12 mouse cellular contexts compared by ENCODE assay signal in genomic region chr2:129955260-129955691, GRCm38 (mm10). TPM values are rescaled to one million over a fixed set of nuclear protein-coding genes. Genes with fewer than 3 reads are reported as not detected.
DNase-seq lines count a peak whose midpoint lies in the region; ATAC-seq and TF ChIP-seq lines count a peak whose summit lies in the region.
"Had no signal": no experiment of that assay in that cellular context is flagged by ENCODE, and none has a peak within 500 bp of the region (broad histone marks: within the 10 kb centered on the region; RNA-seq: fewer than 3 reads in every experiment).

No protein-coding gene starts in this region.

- H3K4me1 ChIP-seq in kidney, embryonic 14.5 days (ENCODE audit: control insufficient read depth, insufficient read depth, low read length), result no peaks in the 10 kb centered on the region
- H3K4me1 ChIP-seq in heart, embryonic 15.5 days (replicated peaks), result peaks cover 17% of the 10 kb centered on the region

- intact Hi-C loops in gastrocnemius, adult 2 months (cut with DNase I), result no loop called here

- H3K9me3 ChIP-seq in kidney, embryonic 14.5 days (ENCODE audit: control insufficient read depth, low read length), result no peaks in the 10 kb centered on the region
- H3K9me3 ChIP-seq in heart, embryonic 15.5 days (replicated peaks), result no peaks in the 10 kb centered on the region

- WGBS in kidney, embryonic 14.5 days, result 35% methylated on average over 8 of the region's 8 CpGs
- WGBS in heart, embryonic 15.5 days, result 18% methylated on average over 8 of the region's 8 CpGs

- H3K27me3 ChIP-seq in kidney, embryonic 14.5 days (ENCODE audit: control insufficient read depth, insufficient read depth, low read length), result no peaks in the 10 kb centered on the region
- no peaks in the 10 kb centered on the region for H3K27me3 ChIP-seq in heart, embryonic 15.5 days

- no peak overlapping the region for H3K27ac ChIP-seq in kidney, embryonic 14.5 days (ENCODE audit: low read depth, low read length)
- peak overlapping the region; percentile 51 for H3K27ac ChIP-seq in heart, embryonic 15.5 days
- H3K27ac ChIP-seq in gastrocnemius, adult 2 months, result no peak overlapping the region
- H3K27ac ChIP-seq: macrophage had no signal

- H3K9ac ChIP-seq in kidney, embryonic 14.5 days (ENCODE audit: low read depth, low read length), result no peak overlapping the region
- H3K9ac ChIP-seq in heart, embryonic 15.5 days, result no peak overlapping the region

- ATAC-seq in kidney, embryonic 14.5 days (ENCODE audit: low FRiP score, low TSS enrichment), result peak; percentile 84
- ATAC-seq in heart, embryonic 15.5 days (replicated peaks; ENCODE audit: insufficient number of reproducible peaks, insufficient read depth, low FRiP score, low read depth), result no peak
- no peak for ATAC-seq in activated CD4-positive, CD25-positive, alpha-beta regulatory T cell, adult 4 months

- no peak overlapping the region for H3K4me3 ChIP-seq in kidney, embryonic 14.5 days (ENCODE audit: low read length)
- no peak overlapping the region for H3K4me3 ChIP-seq in heart, embryonic 15.5 days
- H3K4me3 ChIP-seq in gastrocnemius, adult 2 months, result no peak overlapping the region
- H3K4me3 ChIP-seq: erythroblast, embryonic 14.5 days had no signal

- no peak for DNase-seq in kidney, adult 9 months
- peak; percentile 5 for DNase-seq in ZHBTc4 (ENCODE audit: low read depth, low spot score)
- DNase-seq in adrenal gland, postnatal 10 days, result peak; percentile 52
- DNase-seq in gastrocnemius, adult 2 months, result no peak
- DNase-seq: cerebellum, adult 18-20 months; left cerebral cortex, postnatal 4 days; thymus, postnatal 4 days had no signal

- no peak for TF ChIP-seq CTCF in gastrocnemius, adult 2 months (IDR thresholded peaks at IDR 0.05)

- no peaks in the 10 kb centered on the region for H3K36me3 ChIP-seq in kidney, embryonic 14.5 days (ENCODE audit: control insufficient read depth, insufficient read depth, low read length)
- H3K36me3 ChIP-seq in heart, embryonic 15.5 days, result no peaks in the 10 kb centered on the region

- H3K4me2 ChIP-seq in kidney, embryonic 14.5 days (replicated peaks; ENCODE audit: low read depth, low read length), result no peak overlapping the region
- peak overlapping the region; percentile 8; the same call in 1 of the 2 replicates for H3K4me2 ChIP-seq in heart, embryonic 15.5 days

RNA-seq across cellular contexts. Expression of gene Tgm3, which starts 56.9 kb away (rescaled TPM):
- polyA plus RNA-seq in kidney, embryonic 14.5 days (2014; fragmentation: Nextera tagmentation; extraction: Ambion mirVana), result not detected in 2 replicates
- total RNA-seq in adrenal gland, postnatal 10 days (2021), result under 1 TPM in 1 of 2 experiments, not detected in 1; 0.15 TPM
- polyA plus RNA-seq in heart, embryonic 15.5 days (2015; fragmentation: Nextera tagmentation; extraction: Ambion mirVana), result 0.04 TPM in 1 of 2 replicates, not detected in the other
- polyA plus RNA-seq in activated CD4-positive, CD25-positive, alpha-beta regulatory T cell, adult 4 months (2017; shearing (Covaris generic)), result not detected
- total RNA-seq in gastrocnemius, adult 2 months (2021), result not detected
- polyA plus RNA-seq: erythroblast, embryonic 14.5 days; macrophage had no signal

Comparison
In these comparisons a context has a peak if more than half of its experiments do, and no peak if none do; other contexts are left out.
1. DNase-seq: peak in ZHBTc4 (single experiment) and adrenal gland, postnatal 10 days (single experiment); none in kidney, adult 9 months (single experiment) and gastrocnemius, adult 2 months (single experiment).